Mouse (Mus musculus) CH12.LX (cell line): ENCODE measurements at regions not wholly inside any gene's neighbourhood (a gene's known extent, or its start where the extent isn't known, plus 50 kb on each side); places are given as distances from the start of the nearest gene placed in this dataset.
A peak's percentile ranks its signal among the peaks of the same experiment; 100 is the strongest.

Experiments used
- DNase-seq: peaks from one replicate; pipeline ENCODE4 v3.0.0-alpha.2; 2013; ENCODE audit errors: extremely low read depth
- H3K27ac ChIP-seq: 2 replicates; pipeline ENCODE4 v1.5.1; 2012; ENCODE audit warnings: low read depth, mild to moderate bottlenecking, control low read depth, moderate library complexity; ENCODE audit not compliant: insufficient read depth
- H3K27me3 ChIP-seq: replicated peaks from 2 replicates; pipeline ENCODE3; 2012; ENCODE audit warnings: inconsistent platforms
- H3K36me3 ChIP-seq, 2 experiments: replicated peaks in 1 of 2; 2 replicates each; pipeline versions ENCODE3 to v1.6.1; 2012; ENCODE audit warnings: inconsistent platforms in 1 of 2, low read length in 1 of 2, mild to moderate bottlenecking in 1 of 2, mixed read lengths in 1 of 2, moderate library complexity in 1 of 2; ENCODE audit not compliant: control insufficient read depth in 1 of 2, insufficient read depth in 1 of 2
- H3K4me1 ChIP-seq, 2 experiments: 2 replicates each; pipeline ENCODE4 v1.6.1; 2012; ENCODE audit warnings: inconsistent platforms in 1 of 2, moderate library complexity in 1 of 2; ENCODE audit not compliant: insufficient read depth in 2 of 2, control insufficient read depth in 1 of 2
- H3K4me2 ChIP-seq: 2 replicates; pipeline ENCODE4 v1.6.1; 2012; ENCODE audit warnings: low read depth, mild to moderate bottlenecking, control low read depth; ENCODE audit not compliant: poor library complexity, insufficient read depth, severe bottlenecking
- H3K4me3 ChIP-seq, 3 experiments: fragments of 150-350 bp in 1 of 3; sonication (generic) in 1 of 3; replicated peaks in 1 of 3; 2 replicates each; pipeline versions ENCODE3 to v1.5.1; 2011 to 2012; ENCODE audit warnings: low read depth in 2 of 3, low read length in 2 of 3, mild to moderate bottlenecking in 2 of 3, moderate library complexity in 2 of 3, control low read depth in 1 of 3, improper control_type of control experiment in 1 of 3, inconsistent platforms in 1 of 3, mixed read lengths in 1 of 3; ENCODE audit not compliant: poor library complexity in 1 of 3
- H3K79me2 ChIP-seq: replicated peaks from 2 replicates; pipeline ENCODE4 v1.6.1; 2012; ENCODE audit warnings: mild to moderate bottlenecking, moderate library complexity; ENCODE audit not compliant: control insufficient read depth, poor library complexity, insufficient read depth, severe bottlenecking; ENCODE audit errors: extremely low read depth
- H3K9ac ChIP-seq: 2 replicates; pipeline ENCODE4 v1.6.1; 2012; ENCODE audit warnings: low read depth, mild to moderate bottlenecking, control low read depth, moderate library complexity; ENCODE audit not compliant: insufficient read depth
- H3K9me3 ChIP-seq: replicated peaks from 2 replicates; pipeline ENCODE3; 2012; ENCODE audit warnings: low read length, inconsistent platforms, mixed read lengths
- BHLHE40 ChIP-seq: IDR thresholded peaks from 2 replicates; pipeline ENCODE4 v1.6.1; 2011; ENCODE audit warnings: mild to moderate bottlenecking, low read depth, low read length, improper control_type of control experiment
- CHD1 ChIP-seq: IDR thresholded peaks from 2 replicates; pipeline ENCODE4 v1.6.1; 2012; ENCODE audit warnings: low read depth, low read length, improper control_type of control experiment, inconsistent platforms
- CHD2 ChIP-seq: IDR thresholded peaks from 2 replicates; pipeline ENCODE4 v1.6.1; 2011; ENCODE audit warnings: low read length, improper control_type of control experiment
- E2F4 ChIP-seq: IDR thresholded peaks from 2 replicates; pipeline ENCODE4 v1.6.1; 2011; ENCODE audit warnings: low read depth, low read length, improper control_type of control experiment; ENCODE audit not compliant: insufficient replicate concordance
- EP300 ChIP-seq: IDR thresholded peaks from 2 replicates; pipeline ENCODE4 v1.6.1; 2011; ENCODE audit warnings: low read length, improper control_type of control experiment
- ETS1 ChIP-seq: conservative IDR thresholded peaks from 2 replicates; pipeline ENCODE4 v1.6.1; 2012; ENCODE audit warnings: low read depth, mild to moderate bottlenecking, inconsistent platforms, low read length, improper control_type of control experiment, moderate library complexity
- IRF4 ChIP-seq: IDR thresholded peaks from 2 replicates; pipeline ENCODE4 v1.6.1; 2014; ENCODE audit warnings: low read depth, mild to moderate bottlenecking, inconsistent platforms, low read length, improper control_type of control experiment
- JUN ChIP-seq: IDR thresholded peaks from 2 replicates; pipeline ENCODE4 v1.6.1; 2011; ENCODE audit warnings: low read depth, mild to moderate bottlenecking, low read length, improper control_type of control experiment, moderate library complexity; ENCODE audit not compliant: insufficient read depth
- JUND ChIP-seq: conservative IDR thresholded peaks from 2 replicates; pipeline ENCODE4 v1.6.1; 2011; ENCODE audit warnings: low read depth, low read length, improper control_type of control experiment
- MAZ ChIP-seq: IDR thresholded peaks from 2 replicates; pipeline ENCODE4 v1.6.1; 2012; ENCODE audit warnings: low read depth, mild to moderate bottlenecking, inconsistent platforms, low read length, improper control_type of control experiment, moderate library complexity
- MEF2A ChIP-seq: IDR thresholded peaks from 2 replicates; pipeline ENCODE4 v1.6.1; 2014; ENCODE audit warnings: low read depth, mild to moderate bottlenecking, inconsistent platforms, low read length, improper control_type of control experiment, borderline replicate concordance
- MYC ChIP-seq: IDR thresholded peaks from 2 replicates; pipeline ENCODE4 v1.6.1; 2011; ENCODE audit warnings: low read depth, mild to moderate bottlenecking, improper control_type of control experiment, low read length
- NRF1 ChIP-seq: IDR thresholded peaks from 2 replicates; pipeline ENCODE4 v1.6.1; 2014; ENCODE audit warnings: low read depth, mild to moderate bottlenecking, inconsistent platforms, low read length, improper control_type of control experiment, moderate library complexity
- PAX5 ChIP-seq: IDR thresholded peaks from 2 replicates; pipeline ENCODE4 v1.6.1; 2012; ENCODE audit warnings: low read length, inconsistent platforms, mixed read lengths
- RCOR1 ChIP-seq: conservative IDR thresholded peaks from 2 replicates; pipeline ENCODE4 v1.6.1; 2012; ENCODE audit warnings: low read depth, mild to moderate bottlenecking, inconsistent platforms, low read length, improper control_type of control experiment
- TCF12 ChIP-seq: IDR thresholded peaks from 2 replicates; pipeline ENCODE4 v1.6.1; 2014; ENCODE audit warnings: low read depth, mild to moderate bottlenecking, inconsistent platforms, low read length, improper control_type of control experiment
- UBTF ChIP-seq: IDR thresholded peaks from 2 replicates; pipeline ENCODE4 v1.6.1; 2012; ENCODE audit warnings: low read depth, mild to moderate bottlenecking, inconsistent platforms, low read length, improper control_type of control experiment, moderate library complexity
- USF1 ChIP-seq: IDR thresholded peaks from 2 replicates; pipeline ENCODE4 v1.6.1; 2014; ENCODE audit warnings: low read depth, mild to moderate bottlenecking, inconsistent platforms, low read length, improper control_type of control experiment
- USF2 ChIP-seq: conservative IDR thresholded peaks from 2 replicates; pipeline ENCODE4 v1.6.1; 2011; ENCODE audit warnings: low read depth, low read length, improper control_type of control experiment
- ZC3H11A ChIP-seq: IDR thresholded peaks from 2 replicates; pipeline ENCODE4 v1.6.1; 2012; ENCODE audit warnings: low read depth, mild to moderate bottlenecking, inconsistent platforms, low read length, improper control_type of control experiment
- dilution Hi-C: fragments of 300-500 bp; cut with MboI; formaldehyde crosslinking; loops from 2 replicates; pipeline ENCODE4 v1.14.3; 2020; ENCODE audit warnings: low sequenced_read_pairs; ENCODE audit not compliant: extremely low pct_unique_long_range_greater_than_20kb, extremely low pct_ligation_motif_present
- in situ Hi-C: fragments of 300-500 bp; cut with MboI; formaldehyde crosslinking; loops from 3 replicates; pipeline ENCODE4 v1.14.3; 2019; ENCODE audit warnings: low sequenced_read_pairs, low pct_ligation_motif_present, low pct_unique_long_range_greater_than_20kb, mixed read lengths

DNA sequence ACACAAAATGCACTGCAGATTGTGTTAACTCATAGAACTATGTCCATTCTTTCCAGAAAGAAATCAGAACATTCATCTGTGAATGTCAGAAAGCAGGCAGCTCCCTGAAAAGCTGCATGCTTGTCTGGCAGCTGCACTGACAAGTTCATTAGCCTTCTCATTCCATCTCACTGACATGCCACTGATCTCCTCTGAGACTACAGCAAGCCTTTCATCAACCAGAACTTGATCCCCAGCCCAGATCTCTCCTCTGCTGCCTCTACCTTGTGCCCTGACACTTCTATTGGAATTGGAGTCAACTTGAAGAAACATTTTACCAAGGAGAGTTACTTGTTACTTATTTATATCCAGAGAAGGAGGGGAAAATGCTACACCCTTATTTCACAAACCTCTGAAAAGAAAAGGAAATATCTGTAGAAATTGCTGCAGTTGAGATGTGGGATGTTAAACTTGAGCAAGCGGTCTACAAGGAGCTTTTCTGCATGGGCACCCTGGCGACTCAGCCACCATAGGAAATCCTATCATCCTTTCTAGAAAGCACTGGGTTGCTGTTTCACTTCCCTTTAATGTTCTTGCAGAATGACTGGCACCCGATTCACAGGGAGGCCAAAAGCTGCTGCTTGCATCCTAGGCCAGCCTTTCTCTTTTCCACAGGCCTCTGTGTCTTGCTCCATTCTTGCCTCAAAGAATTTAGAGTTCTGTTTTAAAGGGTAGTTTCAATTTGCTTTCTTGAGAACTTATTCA lies 191.5 kb downstream of the Gm5152 start:
- no peak overlapping the region for H3K4me3 ChIP-seq
- no peak overlapping the region for H3K9ac ChIP-seq
- TF ChIP-seq JUN (peak; percentile 83), E2F4 (no peak), CHD2 (peak; percentile 64), IRF4 (peak; percentile 98), JUND (peak; percentile 89), PAX5 (no peak), TCF12 (0 out of 2 replicates have a peak, but pooled peaks have one; percentile 27), BHLHE40 (peak; percentile 33; the same call in 1 of the 2 replicates), RCOR1 (peak; percentile 87), MEF2A (peak; percentile 20; the same call in 1 of the 2 replicates), EP300 (peak; percentile 99)
- dilution Hi-C loops = no loop called here
- H3K27ac ChIP-seq = no peak overlapping the region
- peak; percentile 53 for DNase-seq
- H3K4me2 ChIP-seq = peak overlapping the region; percentile 21; the same call in 1 of the 2 replicates
- no peaks in the 10 kb centered on the region for H3K79me2 ChIP-seq
- H3K36me3 ChIP-seq = no peaks in the 10 kb centered on the region
- in situ Hi-C loops = no loop called here
- H3K9me3 ChIP-seq = peaks cover 5% of the 10 kb centered on the region
- no peaks in the 10 kb centered on the region for H3K27me3 ChIP-seq
- H3K4me1 ChIP-seq = peaks cover 0 to 2% of the 10 kb centered on the region in 2 experiments; a peak in 1 of 4 replicates

DNA sequence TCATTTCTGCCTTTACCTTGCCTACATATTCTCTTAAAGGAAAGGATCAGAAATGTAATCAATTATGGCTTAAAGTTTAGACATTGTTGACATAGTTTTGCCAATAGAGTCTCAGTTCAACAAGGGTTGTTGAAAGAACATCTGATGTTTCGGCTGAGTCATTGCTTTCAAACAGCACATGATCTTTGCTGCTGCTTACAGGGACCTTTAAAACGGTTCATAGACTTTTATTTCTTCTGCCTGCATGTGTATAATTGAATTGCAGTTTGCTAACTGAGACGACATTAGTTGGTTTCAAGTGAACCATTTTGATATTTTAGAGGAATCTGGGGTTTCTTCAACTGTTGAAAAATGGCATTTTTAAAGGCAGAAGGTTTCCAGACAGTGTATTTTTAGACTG lies 204.7 kb downstream of the Gm5152 start:
- H3K79me2 ChIP-seq = no peaks in the 10 kb centered on the region
- H3K27ac ChIP-seq = no peak overlapping the region
- no peaks in the 10 kb centered on the region for H3K9me3 ChIP-seq
- no peak for DNase-seq
- no peak for TF ChIP-seq USF1
- TF ChIP-seq NRF1 = no peak
- no peak for TF ChIP-seq TCF12
- no peak for TF ChIP-seq BHLHE40
- TF ChIP-seq USF2 = no peak
- no peak for TF ChIP-seq CHD1
- TF ChIP-seq CHD2 = no peak
- no peak for TF ChIP-seq ZC3H11A
- TF ChIP-seq UBTF = no peak
- no peak for TF ChIP-seq MAZ
- no peak for TF ChIP-seq MYC
- no peak for TF ChIP-seq JUND
- TF ChIP-seq EP300 = no peak
- TF ChIP-seq ETS1 = no peak
- TF ChIP-seq, all 38 proteins: peak for 0
- Histone ChIP-seq H3K4me3 (no peak overlapping the region), H3K4me2 (no peak overlapping the region), H3K4me1 (no peaks in the 10 kb centered on the region), H3K9ac (no peak overlapping the region), H3K27me3 (no peaks in the 10 kb centered on the region), H3K36me3 (no peaks in the 10 kb centered on the region)
- dilution Hi-C loops (no loop called here), in situ Hi-C loops (no loop called here)
